Mouse (Mus musculus): ENCODE results near the gene Tifab.

GRCm38 (mm10) chr13:56145523-56145922 lies 33.2 kb downstream of the Tifab start:
- TF ChIP-seq POLR2A (IDR thresholded peaks at IDR 0.05; ENCODE audit: low read depth, low read length) (no peak), HCFC1 (IDR thresholded peaks at IDR 0.05; ENCODE audit: low read depth, low read length) (no peak)

Measured in CH12.LX (cell line).